Mouse (Mus musculus) midbrain, embryonic 10.5 days (tissue): ENCODE measurements around the gene H1f0. TPM values are rescaled to one million over a fixed set of nuclear protein-coding genes. Genes with fewer than 3 reads are reported as not detected.
"Not testable (repeated sequence)": the region's sequence is repeated elsewhere in the genome, so short reads cannot be mapped to it uniquely, and the experiment has no call there.

Experiments used
- DNase-seq: peaks from one replicate; pipeline ENCODE4 v3.0.0-alpha.2; 2017; ENCODE audit warnings: low spot score
- H3K27ac ChIP-seq: fragments of 300-500 bp; sonication (generic); replicated peaks from 2 replicates; pipeline ENCODE4 v1.5.1; 2016; ENCODE audit warnings: mild to moderate bottlenecking
- H3K27me3 ChIP-seq: fragments of 300-500 bp; sonication (generic); 2 replicates; pipeline ENCODE4 v1.6.1; 2016; ENCODE audit warnings: low read depth, mild to moderate bottlenecking; ENCODE audit not compliant: poor library complexity, severe bottlenecking
- H3K36me3 ChIP-seq: fragments of 300-500 bp; sonication (generic); 2 replicates; pipeline ENCODE4 v1.6.1; 2016; ENCODE audit warnings: mild to moderate bottlenecking, moderate library complexity
- H3K4me1 ChIP-seq: fragments of 300-500 bp; sonication (generic); 2 replicates; pipeline ENCODE4 v1.6.1; 2016
- H3K4me3 ChIP-seq: fragments of 300-500 bp; sonication (generic); 2 replicates; pipeline ENCODE4 v1.5.1; 2016; ENCODE audit warnings: mild to moderate bottlenecking, moderate library complexity
- H3K9me3 ChIP-seq: fragments of 300-500 bp; sonication (generic); replicated peaks from 2 replicates; pipeline ENCODE4 v1.6.1; 2016; ENCODE audit warnings: mild to moderate bottlenecking
- WGBS: fragments of 180-500 bp; shearing (Covaris S2); methylation state at CpG from one replicate; pipeline ENCODE4 v1.1.7; 2016; 5-methylcytosine and 5-hydroxymethylcytosine counted together
- polyA plus RNA-seq: library from polyadenylated mRNA; unstranded; fragments of >200 nt; fragmentation: Nextera tagmentation; extraction: Ambion mirVana; gene quantifications from 2 replicates; pipeline ENCODE4 v1.2.1, GENCODE M21; 2016

H1f0 gene
- polyA plus RNA-seq, 1 experiment from 2014 or later, result 421 TPM

- peaks cover 98% of the 10 kb centered on the region for H3K36me3 ChIP-seq
- no peaks in the 10 kb centered on the region for H3K27me3 ChIP-seq
- no peak overlapping the region for H3K27ac ChIP-seq
- no peak overlapping the region for H3K4me3 ChIP-seq
- WGBS, result 93% methylated on average over 7 of the region's 7 CpGs
- DNase-seq, result no peak
- 0 out of 2 replicates have a peak, but pooled peaks cover 4% of the 10 kb centered on the region for H3K4me1 ChIP-seq
- no peaks in the 10 kb centered on the region for H3K9me3 ChIP-seq
Measured at GRCm38 (mm10) chr15:78992235-78992634, 36.0 kb upstream of the H1f0 start.

GRCm38 (mm10) chr15:78992925-78993324, 35.3 kb upstream of the H1f0 start:
- no peak overlapping the region for H3K27ac ChIP-seq
- H3K9me3 ChIP-seq, result no peaks in the 10 kb centered on the region
- H3K4me3 ChIP-seq, result no peak overlapping the region
- peaks cover 99% of the 10 kb centered on the region for H3K36me3 ChIP-seq
- peaks cover 5% of the 10 kb centered on the region for H3K4me1 ChIP-seq
- WGBS, result 96% methylated on average over 24 of the region's 24 CpGs
- H3K27me3 ChIP-seq, result no peaks in the 10 kb centered on the region
- DNase-seq, result no peak

GRCm38 (mm10) chr15:78995916-78996315, 32.3 kb upstream of the H1f0 start:
- Histone ChIP-seq H3K9me3 (no peaks in the 10 kb centered on the region), H3K27ac (no peak overlapping the region), H3K4me3 (no peak overlapping the region), H3K36me3 (peaks cover 97% of the 10 kb centered on the region), H3K4me1 (peaks cover 9% of the 10 kb centered on the region), H3K27me3 (no peaks in the 10 kb centered on the region)
- no peak for DNase-seq
- 89% methylated on average over 4 of the region's 4 CpGs for WGBS

- Histone ChIP-seq H3K9me3 (no peaks in the 10 kb centered on the region), H3K27me3 (no peaks in the 10 kb centered on the region), H3K27ac (no peak overlapping the region), H3K36me3 (peaks cover 97% of the 10 kb centered on the region), H3K4me1 (peaks cover 9% of the 10 kb centered on the region), H3K4me3 (no peak overlapping the region)
- WGBS, result 90% methylated on average over 3 of the region's 3 CpGs
- no peak for DNase-seq
Measured at GRCm38 (mm10) chr15:78996663-78997062, 31.6 kb upstream of the H1f0 start.

- peaks cover 97% of the 10 kb centered on the region for H3K36me3 ChIP-seq
- no peaks in the 10 kb centered on the region for H3K27me3 ChIP-seq
- peak overlapping the region; percentile 50; the same call in 1 of the 2 replicates for H3K27ac ChIP-seq
- no peak for DNase-seq
- no peaks in the 10 kb centered on the region for H3K9me3 ChIP-seq
- peaks cover 9% of the 10 kb centered on the region for H3K4me1 ChIP-seq
- no peak overlapping the region for H3K4me3 ChIP-seq
- 67% methylated on average over 8 of the region's 8 CpGs for WGBS
Measured at GRCm38 (mm10) chr15:78998348-78998747, 29.9 kb upstream of the H1f0 start.

GRCm38 (mm10) chr15:78999586-78999985, 28.7 kb upstream of the H1f0 start:
- Histone ChIP-seq H3K36me3 (peaks cover 97% of the 10 kb centered on the region), H3K9me3 (no peaks in the 10 kb centered on the region), H3K27ac (no peak overlapping the region), H3K27me3 (no peaks in the 10 kb centered on the region), H3K4me1 (peaks cover 9% of the 10 kb centered on the region), H3K4me3 (no peak overlapping the region)
- DNase-seq, result no peak
- 87% methylated on average over 11 of the region's 11 CpGs for WGBS

- no peak for DNase-seq
- no peak overlapping the region for H3K27ac ChIP-seq
- H3K4me1 ChIP-seq, result peaks cover 9% of the 10 kb centered on the region
- no peaks in the 10 kb centered on the region for H3K9me3 ChIP-seq
- no peaks in the 10 kb centered on the region for H3K27me3 ChIP-seq
- H3K36me3 ChIP-seq, result peaks cover 97% of the 10 kb centered on the region
- WGBS, result 87% methylated on average over 7 of the region's 7 CpGs
- no peak overlapping the region for H3K4me3 ChIP-seq
Measured at GRCm38 (mm10) chr15:79000357-79000791, 27.9 kb upstream of the H1f0 start.

- Histone ChIP-seq H3K4me1 (peaks cover 9% of the 10 kb centered on the region), H3K27me3 (no peaks in the 10 kb centered on the region), H3K9me3 (no peaks in the 10 kb centered on the region), H3K36me3 (peaks cover 97% of the 10 kb centered on the region), H3K4me3 (no peak overlapping the region), H3K27ac (no peak overlapping the region)
- 91% methylated on average over 5 of the region's 5 CpGs for WGBS
- DNase-seq, result no peak
Measured at GRCm38 (mm10) chr15:79001559-79001958, 26.7 kb upstream of the H1f0 start.

- no peaks in the 10 kb centered on the region for H3K9me3 ChIP-seq
- WGBS, result 49% methylated on average over 19 of the region's 19 CpGs
Measured at GRCm38 (mm10) chr15:79002036-79002435, 26.2 kb upstream of the H1f0 start.

GRCm38 (mm10) chr15:79003079-79003478, 25.2 kb upstream of the H1f0 start:
- Histone ChIP-seq H3K27ac (no peak overlapping the region), H3K4me1 (peaks cover 6% of the 10 kb centered on the region), H3K9me3 (no peaks in the 10 kb centered on the region), H3K27me3 (no peaks in the 10 kb centered on the region), H3K36me3 (peaks cover 92% of the 10 kb centered on the region), H3K4me3 (no peak overlapping the region)
- 90% methylated on average over 3 of the region's 3 CpGs for WGBS
- no peak for DNase-seq

More at GRCm38 (mm10) chr15:79002036-79002435, 26.2 kb upstream of the H1f0 start:
- DNase-seq, result no peak
- no peak overlapping the region for H3K4me3 ChIP-seq
- peaks cover 9% of the 10 kb centered on the region for H3K4me1 ChIP-seq
- peaks cover 97% of the 10 kb centered on the region for H3K36me3 ChIP-seq
- H3K27ac ChIP-seq, result no peak overlapping the region
- H3K27me3 ChIP-seq, result no peaks in the 10 kb centered on the region

GRCm38 (mm10) chr15:79005581-79005980, 22.7 kb upstream of the H1f0 start:
- Histone ChIP-seq H3K27me3 (no peaks in the 10 kb centered on the region), H3K9me3 (no peaks in the 10 kb centered on the region), H3K4me1 (peaks cover 10% of the 10 kb centered on the region), H3K36me3 (peaks cover 69% of the 10 kb centered on the region), H3K27ac (no peak overlapping the region), H3K4me3 (no peak overlapping the region)
- DNase-seq, result no peak
- WGBS, result 84% methylated on average over 9 of the region's 9 CpGs

GRCm38 (mm10) chr15:79006638-79007037, 21.6 kb upstream of the H1f0 start:
- DNase-seq, result no peak
- Histone ChIP-seq H3K36me3 (peaks cover 59% of the 10 kb centered on the region), H3K27ac (no peak overlapping the region), H3K4me3 (no peak overlapping the region), H3K27me3 (no peaks in the 10 kb centered on the region), H3K9me3 (no peaks in the 10 kb centered on the region), H3K4me1 (peaks cover 15% of the 10 kb centered on the region)
- WGBS, result 82% methylated on average over 3 of the region's 3 CpGs

GRCm38 (mm10) chr15:79007059-79007458, 21.2 kb upstream of the H1f0 start:
- peaks cover 19% of the 10 kb centered on the region for H3K4me1 ChIP-seq
- peaks cover 55% of the 10 kb centered on the region for H3K36me3 ChIP-seq
- WGBS, result 95% methylated on average over 5 of the region's 5 CpGs

GRCm38 (mm10) chr15:79007836-79008235, 20.4 kb upstream of the H1f0 start:
- DNase-seq, H3K27me3 ChIP-seq, H3K27ac ChIP-seq, H3K4me3 ChIP-seq, H3K9me3 ChIP-seq: not testable (repeated sequence)
- WGBS, result 92% methylated on average over 6 of the region's 6 CpGs
- Histone ChIP-seq H3K36me3 (peaks cover 47% of the 10 kb centered on the region), H3K4me1 (peaks cover 21% of the 10 kb centered on the region)

More at GRCm38 (mm10) chr15:79007059-79007458, 21.2 kb upstream of the H1f0 start:
- DNase-seq, result no peak
- H3K4me3 ChIP-seq, result no peak overlapping the region
- no peaks in the 10 kb centered on the region for H3K27me3 ChIP-seq
- no peak overlapping the region for H3K27ac ChIP-seq
- H3K9me3 ChIP-seq, result no peaks in the 10 kb centered on the region
